Mouse (Mus musculus) cerebellum, adult 11-12 months (tissue): ENCODE results near the gene Tbck.

Source experiments
- DNase-seq: peaks from one replicate; pipeline ENCODE4 v3.0.0; 2022

Gene Tbck

DNA sequence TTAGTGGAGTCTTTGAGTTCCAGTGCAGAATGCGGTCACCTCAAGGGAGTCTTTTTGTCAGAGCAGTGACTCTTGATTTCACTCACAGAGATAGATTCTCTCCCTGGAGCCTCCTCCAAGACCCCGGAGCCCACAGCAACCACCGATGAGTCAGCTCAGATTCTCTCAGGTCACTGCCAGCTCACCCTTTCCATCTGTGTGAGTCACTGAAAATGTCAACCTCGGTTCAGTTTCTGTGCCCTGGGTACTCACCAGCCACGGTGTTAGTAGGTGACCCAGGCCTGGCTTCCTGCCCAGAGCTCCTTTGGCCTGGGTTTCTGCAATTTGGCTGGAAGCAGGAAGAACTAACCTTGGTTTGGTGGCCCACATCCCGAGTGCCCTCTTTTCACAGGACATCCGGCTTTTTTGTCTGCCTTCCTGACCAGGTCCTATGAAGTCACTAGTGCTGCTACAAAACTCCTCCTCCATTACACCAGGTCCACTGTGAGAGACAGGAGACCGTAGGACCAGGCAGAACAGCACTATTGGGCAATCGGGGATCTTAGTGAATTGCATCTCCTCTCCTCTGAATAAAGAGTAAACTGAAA is 187.5 kb downstream of the Tbck start:
- DNase-seq = peak; percentile 8

GRCm38 (mm10) chr3:132873251-132873650 is 189.3 kb downstream of the Tbck start:
- DNase-seq = no peak

DNA sequence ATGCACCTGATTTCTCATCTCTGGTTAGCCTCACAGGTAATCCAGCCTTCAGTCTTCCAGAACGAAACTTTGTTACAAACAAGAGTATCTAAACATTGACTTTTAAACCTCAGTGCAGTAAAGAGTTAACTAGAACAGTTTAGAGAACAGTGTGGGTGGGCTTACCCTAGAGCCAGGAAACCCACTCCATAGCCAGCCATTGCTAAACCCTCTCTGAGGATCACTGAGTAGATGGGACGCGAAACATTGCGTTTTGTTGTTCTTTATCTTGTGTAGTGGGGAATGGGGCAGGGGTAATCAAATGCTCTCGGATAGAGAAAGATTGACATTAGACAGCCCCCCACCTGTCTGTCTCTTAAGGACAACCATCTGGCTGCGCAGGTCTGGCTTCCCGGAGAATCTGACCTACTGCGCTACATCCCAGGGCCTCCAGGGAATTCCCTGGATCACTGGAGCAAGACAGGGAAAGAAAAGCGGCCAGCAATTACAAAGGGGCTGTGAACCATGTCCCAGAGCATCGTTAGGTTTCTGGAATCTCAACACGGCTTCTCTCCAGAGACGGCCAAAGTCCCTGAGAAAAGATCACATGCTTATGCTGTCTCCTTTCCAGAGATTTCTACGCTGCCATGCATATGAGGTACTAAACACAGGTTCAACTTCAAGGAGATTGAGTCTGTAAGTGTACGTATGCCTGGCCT is 192.2 kb downstream of the Tbck start:
- DNase-seq = no peak

- no peak for DNase-seq
Observed at GRCm38 (mm10) chr3:132876933-132877676, 193.2 kb downstream of the Tbck start.

DNA sequence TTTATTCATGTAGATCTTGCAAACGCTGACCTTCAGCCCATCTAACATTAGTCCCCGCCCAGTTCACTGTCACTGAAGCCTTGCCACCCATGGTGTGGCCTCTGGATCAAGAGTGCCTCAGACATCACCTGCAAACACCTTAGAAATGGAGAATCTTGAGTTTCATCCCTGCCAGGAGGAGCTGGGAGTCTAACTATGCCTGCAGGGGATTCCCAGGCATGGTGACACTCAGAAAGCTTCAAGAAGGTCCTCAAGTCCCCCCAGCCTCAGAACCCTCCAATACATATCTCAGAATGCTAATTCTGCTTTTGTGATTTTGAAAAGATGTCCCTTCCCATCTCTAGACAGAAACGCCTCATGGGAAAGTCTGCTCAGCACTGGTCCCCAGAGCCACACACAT is 196.4 kb downstream of the Tbck start:
- DNase-seq = no peak

- no peak for DNase-seq
Observed at GRCm38 (mm10) chr3:132880826-132881225, 196.9 kb downstream of the Tbck start.

GRCm38 (mm10) chr3:132883256-132883655 is 199.3 kb downstream of the Tbck start:
- DNase-seq = no peak

DNA sequence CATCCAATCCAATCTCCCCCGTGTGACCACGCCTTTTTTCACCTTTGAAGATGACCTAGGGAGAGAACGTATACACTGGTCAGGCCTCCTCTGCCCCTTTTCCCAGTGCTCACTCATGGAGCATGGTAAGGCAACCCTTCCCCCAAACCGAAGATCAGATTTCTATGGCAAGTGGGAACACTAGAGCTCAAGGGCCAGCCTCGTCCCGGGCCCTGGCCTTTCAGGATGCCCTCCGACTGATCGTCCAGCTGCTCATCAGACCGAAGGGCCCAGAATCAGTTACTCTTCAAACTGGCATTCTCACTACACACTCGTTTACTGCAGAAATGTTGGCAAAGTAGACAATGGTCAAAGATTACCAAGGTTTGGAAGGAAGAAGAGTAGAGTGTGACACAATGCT is 200.5 kb downstream of the Tbck start:
- no peak for DNase-seq

- DNase-seq = no peak
Observed at GRCm38 (mm10) chr3:132886419-132887050, 202.6 kb downstream of the Tbck start.

DNA sequence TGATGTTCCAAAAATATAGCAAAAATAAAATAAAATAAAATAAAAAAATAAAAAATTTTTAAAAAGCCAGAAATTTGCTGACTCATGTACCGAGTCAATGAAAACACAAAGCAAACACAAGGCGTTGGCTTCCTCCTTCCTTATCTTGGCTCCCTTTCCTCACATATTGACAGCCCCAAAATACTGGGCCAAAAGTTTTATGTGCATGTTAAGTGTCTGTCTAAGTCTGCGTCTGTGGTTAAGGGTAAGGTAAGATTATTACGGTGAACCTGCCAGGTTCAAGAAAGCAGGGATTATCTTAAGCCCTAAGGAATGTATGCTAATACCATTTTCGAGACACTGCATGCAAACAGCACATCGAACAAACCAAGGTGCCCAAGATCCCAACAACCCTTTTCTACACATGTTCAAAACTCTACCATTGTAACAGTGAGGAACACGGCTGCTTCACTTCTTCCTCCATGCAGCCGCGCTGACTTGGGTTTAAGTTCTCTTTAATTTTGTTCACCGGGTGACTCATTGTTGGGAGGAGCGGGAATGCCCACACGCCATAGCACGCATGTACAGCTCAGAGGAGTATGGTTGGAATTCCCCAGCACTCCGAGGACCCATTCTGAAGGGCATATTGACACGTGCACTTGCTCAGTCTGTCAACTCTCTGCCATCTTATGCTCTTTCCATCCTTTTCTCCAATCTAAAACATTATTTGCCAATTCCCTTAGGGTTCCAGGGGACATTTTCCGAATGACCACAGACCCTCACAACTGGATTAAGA is 203.3 kb downstream of the Tbck start:
- DNase-seq = no peak
